Comparison of ENCODE assay signal across 8 mouse cellular contexts in the genomic region with DNA sequence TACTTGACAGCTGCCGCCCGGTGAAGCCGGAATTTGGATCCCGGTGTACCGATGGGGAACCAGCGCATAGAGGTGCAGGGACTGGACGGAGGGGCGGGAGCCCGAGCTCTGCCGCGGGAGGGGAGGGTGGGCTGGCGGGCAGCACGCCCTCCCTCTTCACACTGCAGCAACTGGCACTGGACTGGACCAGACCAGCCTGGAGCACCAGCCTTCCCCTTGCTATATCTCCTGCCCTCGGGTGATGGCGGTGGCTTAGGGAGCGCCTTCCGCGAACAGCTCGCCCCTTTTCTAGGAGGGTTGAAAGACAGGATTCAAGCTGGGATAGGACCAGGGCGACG. TPM values are rescaled to one million over a fixed set of nuclear protein-coding genes. Genes with fewer than 3 reads are reported as not detected.
DNase-seq lines count a peak whose midpoint lies in the region; ATAC-seq and TF ChIP-seq lines count a peak whose summit lies in the region.

No protein-coding gene starts in this region.

- WGBS in embryonic facial prominence, embryonic 11.5 days = under 1% methylated on average over 20 of the region's 21 CpGs
- WGBS in hindbrain, embryonic 15.5 days = 0% methylated on average over 21 of the region's 21 CpGs
- WGBS in lung, embryonic 16.5 days = 2% methylated on average over 21 of the region's 21 CpGs
- under 1% methylated on average over 21 of the region's 21 CpGs for WGBS in stomach, embryonic 15.5 days

- ATAC-seq in embryonic facial prominence, embryonic 11.5 days (replicated peaks; ENCODE audit: insufficient number of reproducible peaks, low FRiP score, low TSS enrichment, low read depth) = peak; percentile 81
- peak; percentile 71 for ATAC-seq in hindbrain, embryonic 15.5 days (ENCODE audit: low FRiP score, low read depth)
- ATAC-seq in lung, embryonic 16.5 days (ENCODE audit: low read depth) = peak; percentile 75
- ATAC-seq in stomach, embryonic 15.5 days (ENCODE audit: insufficient read depth, low FRiP score, low read depth) = peak; percentile 43; the same call in 1 of the 2 replicates

- no peak for DNase-seq in gastrocnemius, adult 2 months
- no peak for DNase-seq in gastrocnemius, postnatal 4 days (ENCODE audit: low spot score in 2 of 2)
- DNase-seq in embryonic facial prominence, embryonic 11.5 days (ENCODE audit: low spot score) = peak; percentile 39
- no peak for DNase-seq in adrenal gland, postnatal 4 days (ENCODE audit: low spot score in 2 of 2)

- H3K4me1 ChIP-seq in ES-Bruce4 (ENCODE audit: control insufficient read depth, insufficient read depth, low read length) = no peaks in the 10 kb centered on the region
- no peaks in the 10 kb centered on the region for H3K4me1 ChIP-seq in embryonic facial prominence, embryonic 11.5 days (ENCODE audit: control insufficient read depth, insufficient read depth, low read length)
- peaks cover 11% of the 10 kb centered on the region for H3K4me1 ChIP-seq in hindbrain, embryonic 15.5 days (replicated peaks)
- peaks cover 8% of the 10 kb centered on the region for H3K4me1 ChIP-seq in lung, embryonic 16.5 days (replicated peaks; ENCODE audit: control insufficient read depth, insufficient read depth, low read length)
- peaks cover 5% of the 10 kb centered on the region; the same call in 1 of the 2 replicates for H3K4me1 ChIP-seq in stomach, embryonic 15.5 days

- no peaks in the 10 kb centered on the region for H3K36me3 ChIP-seq in ES-Bruce4 (ENCODE audit: control insufficient read depth, insufficient read depth, low read length, poor library complexity, severe bottlenecking)
- H3K36me3 ChIP-seq in embryonic facial prominence, embryonic 11.5 days (replicated peaks; ENCODE audit: control insufficient read depth, insufficient read depth, low read depth, low read length) = no peaks in the 10 kb centered on the region
- H3K36me3 ChIP-seq in hindbrain, embryonic 15.5 days = no peaks in the 10 kb centered on the region
- no peaks in the 10 kb centered on the region for H3K36me3 ChIP-seq in lung, embryonic 16.5 days (ENCODE audit: control insufficient read depth, insufficient read depth, low read length)
- H3K36me3 ChIP-seq in stomach, embryonic 15.5 days = no peaks in the 10 kb centered on the region

- peak overlapping the region; percentile 95 for H3K4me2 ChIP-seq in embryonic facial prominence, embryonic 11.5 days (ENCODE audit: low read depth, low read length)
- H3K4me2 ChIP-seq in hindbrain, embryonic 15.5 days = peak overlapping the region; percentile 89
- H3K4me2 ChIP-seq in lung, embryonic 16.5 days (ENCODE audit: low read depth, low read length) = peak overlapping the region; percentile 100
- peak overlapping the region; percentile 97 for H3K4me2 ChIP-seq in stomach, embryonic 15.5 days

- no peak for TF ChIP-seq CTCF in gastrocnemius, adult 2 months (IDR thresholded peaks at IDR 0.05)
- TF ChIP-seq CTCF in ES-Bruce4 (IDR thresholded peaks at IDR 0.05; ENCODE audit: low read depth, low read length) = no peak

- intact Hi-C loops in gastrocnemius, adult 2 months (cut with DNase I) = loop anchor here (10.0 kb wide), 1 partner anchor 437 kb away; no protein-coding TSS in a partner anchor

- H3K27me3 ChIP-seq in ES-Bruce4 (ENCODE audit: control insufficient read depth, insufficient read depth, low read length, poor library complexity, severe bottlenecking) = peaks cover 6% of the 10 kb centered on the region
- H3K27me3 ChIP-seq in embryonic facial prominence, embryonic 11.5 days (ENCODE audit: control insufficient read depth, insufficient read depth, low read length) = no peaks in the 10 kb centered on the region; the same call in 1 of the 2 replicates
- H3K27me3 ChIP-seq in hindbrain, embryonic 15.5 days = peaks cover 16% of the 10 kb centered on the region
- peaks cover 7% of the 10 kb centered on the region for H3K27me3 ChIP-seq in lung, embryonic 16.5 days (ENCODE audit: control insufficient read depth, insufficient read depth, low read depth, low read length)
- peaks cover 13% of the 10 kb centered on the region; the same call in 1 of the 2 replicates for H3K27me3 ChIP-seq in stomach, embryonic 15.5 days (replicated peaks)

- H3K9me3 ChIP-seq in ES-Bruce4 (replicated peaks; ENCODE audit: control insufficient read depth, insufficient read depth, low read length, poor library complexity, severe bottlenecking) = no peaks in the 10 kb centered on the region
- H3K9me3 ChIP-seq in embryonic facial prominence, embryonic 11.5 days (replicated peaks; ENCODE audit: control insufficient read depth, low read length) = no peaks in the 10 kb centered on the region
- no peaks in the 10 kb centered on the region for H3K9me3 ChIP-seq in hindbrain, embryonic 15.5 days
- H3K9me3 ChIP-seq in lung, embryonic 16.5 days (ENCODE audit: control insufficient read depth, low read length) = no peaks in the 10 kb centered on the region
- no peaks in the 10 kb centered on the region for H3K9me3 ChIP-seq in stomach, embryonic 15.5 days

- no peak for TF ChIP-seq POLR2A in ES-Bruce4 (IDR thresholded peaks at IDR 0.05; ENCODE audit: insufficient read depth, low read length)

- H3K27ac ChIP-seq in gastrocnemius, adult 2 months = peak overlapping the region; percentile 74
- no peak overlapping the region for H3K27ac ChIP-seq in ES-Bruce4 (ENCODE audit: insufficient read depth, low read length)
- no peak overlapping the region for H3K27ac ChIP-seq in embryonic facial prominence, embryonic 11.5 days (replicated peaks; ENCODE audit: low read depth, low read length)
- peak overlapping the region; percentile 73 for H3K27ac ChIP-seq in hindbrain, embryonic 15.5 days (replicated peaks)
- no peak overlapping the region for H3K27ac ChIP-seq in lung, embryonic 16.5 days (ENCODE audit: low read length)
- H3K27ac ChIP-seq in stomach, embryonic 15.5 days = no peak overlapping the region

- no peak for TF ChIP-seq EP300 in ES-Bruce4 (IDR thresholded peaks at IDR 0.05; ENCODE audit: insufficient read depth, low read depth, low read length)

- H3K9ac ChIP-seq in ES-Bruce4 (ENCODE audit: low read depth, poor library complexity, severe bottlenecking) = peak overlapping the region; percentile 50
- H3K9ac ChIP-seq in embryonic facial prominence, embryonic 11.5 days (replicated peaks; ENCODE audit: low read length) = peak overlapping the region; percentile 53
- peak overlapping the region; percentile 70 for H3K9ac ChIP-seq in hindbrain, embryonic 15.5 days
- peak overlapping the region; percentile 70 for H3K9ac ChIP-seq in lung, embryonic 16.5 days (ENCODE audit: low read length)
- peak overlapping the region; percentile 19; the same call in 1 of the 2 replicates for H3K9ac ChIP-seq in stomach, embryonic 15.5 days

- peak overlapping the region; percentile 88 for H3K4me3 ChIP-seq in gastrocnemius, adult 2 months
- peak overlapping the region; percentile 88 for H3K4me3 ChIP-seq in ES-Bruce4 (ENCODE audit: low read depth, low read length)
- peak overlapping the region; percentile 65 for H3K4me3 ChIP-seq in embryonic facial prominence, embryonic 11.5 days (ENCODE audit: low read depth, low read length)
- peak overlapping the region; percentile 97 for H3K4me3 ChIP-seq in hindbrain, embryonic 15.5 days
- peak overlapping the region; percentile 80 for H3K4me3 ChIP-seq in lung, embryonic 16.5 days (ENCODE audit: low read length)
- peak overlapping the region; percentile 71 for H3K4me3 ChIP-seq in stomach, embryonic 15.5 days (replicated peaks)

RNA-seq across cellular contexts. Expression of gene Strip2, which starts 0.5 kb away (rescaled TPM):
- total RNA-seq in gastrocnemius, adult 2 months (2021) = under 1 TPM; 0.78 to 0.87 TPM
- 10 to 100 TPM; 10.3 to 10.9 TPM for total RNA-seq in gastrocnemius, postnatal 4 days (2021)
- polyA plus RNA-seq in ES-Bruce4 (2011; ENCODE audit: insufficient read depth, insufficient read length, low read depth, missing spikeins) = 0.75 and 0.88 TPM in 2 replicates
- 0.81 and 1.0 TPM in 2 replicates for polyA plus RNA-seq in embryonic facial prominence, embryonic 11.5 days (2014; fragmentation: Nextera tagmentation; extraction: Ambion mirVana)
- polyA plus RNA-seq in hindbrain, embryonic 15.5 days (2015; fragmentation: Nextera tagmentation; extraction: Ambion mirVana) = 5.1 and 5.7 TPM in 2 replicates
- polyA plus RNA-seq in lung, embryonic 16.5 days (2015; fragmentation: Nextera tagmentation; extraction: Ambion mirVana) = 1.5 and 1.9 TPM in 2 replicates
- polyA plus RNA-seq in stomach, embryonic 15.5 days (2015; fragmentation: Nextera tagmentation; extraction: Ambion mirVana) = 0.50 and 0.75 TPM in 2 replicates
- total RNA-seq in adrenal gland, postnatal 4 days (2021) = 1 to 10 TPM; 2.2 to 2.6 TPM

Comparison
In these comparisons a context has a peak if more than half of its experiments do, and no peak if none do; other contexts are left out.
1. H3K27ac ChIP-seq: peak in gastrocnemius, adult 2 months (single experiment) and hindbrain, embryonic 15.5 days (single experiment); none in ES-Bruce4 (single experiment), embryonic facial prominence, embryonic 11.5 days (single experiment), lung, embryonic 16.5 days (single experiment) and stomach, embryonic 15.5 days (single experiment).
2. H3K9ac ChIP-seq: peak in every context shown above with its lines; median percentile 70 in hindbrain, embryonic 15.5 days; 70 in lung, embryonic 16.5 days; 53 in embryonic facial prominence, embryonic 11.5 days; 50 in ES-Bruce4; 19 in stomach, embryonic 15.5 days.
3. Peak in every context shown above with its lines, with median percentiles within 50 percentile points of each other: H3K4me3 ChIP-seq, ATAC-seq and H3K4me2 ChIP-seq.